Mouse (Mus musculus) cerebellum, adult 9-10 months (tissue): ENCODE measurements around the gene Mtmr1.
"Not testable (repeated sequence)": the region's sequence is repeated elsewhere in the genome, so short reads cannot be mapped to it uniquely, and the experiment has no call there.

Experiments used
- DNase-seq: peaks from one replicate; pipeline ENCODE4 v3.0.0; 2022

Gene Mtmr1

GRCm38 (mm10) chrX:71364554-71364991, at the start of gene Mtmr1:
TSS of gene Mtmr1 (plus strand) at chrX:71364760.
- DNase-seq: peak; percentile 81

GRCm38 (mm10) chrX:71352033-71352432, 12.5 kb upstream of the Mtmr1 start:
- DNase-seq: no peak

GRCm38 (mm10) chrX:71355331-71355730, 9.2 kb upstream of the Mtmr1 start:
- no peak for DNase-seq

GRCm38 (mm10) chrX:71361793-71362192, 2.8 kb upstream of the Mtmr1 start:
- DNase-seq: not testable (repeated sequence)

- peak; percentile 23 for DNase-seq
Observed at GRCm38 (mm10) chrX:71364062-71364461, 498 bp upstream of the Mtmr1 start.

GRCm38 (mm10) chrX:71365011-71365410, 451 bp downstream of the Mtmr1 start:
- DNase-seq: peak; percentile 64

GRCm38 (mm10) chrX:71365510-71365909, 950 bp downstream of the Mtmr1 start:
- no peak for DNase-seq

GRCm38 (mm10) chrX:71366973-71367372, 2.4 kb downstream of the Mtmr1 start:
- DNase-seq: no peak

GRCm38 (mm10) chrX:71376781-71377180, 12.2 kb downstream of the Mtmr1 start:
- no peak for DNase-seq

- DNase-seq: no peak
Observed at GRCm38 (mm10) chrX:71378435-71378834, 13.9 kb downstream of the Mtmr1 start.

GRCm38 (mm10) chrX:71381571-71381970, 17.0 kb downstream of the Mtmr1 start:
- DNase-seq: peak; percentile 45

GRCm38 (mm10) chrX:71396326-71396725, 31.8 kb downstream of the Mtmr1 start:
- DNase-seq: no peak

- no peak for DNase-seq
Observed at GRCm38 (mm10) chrX:71406290-71406689, 41.7 kb downstream of the Mtmr1 start.

- DNase-seq: no peak
Observed at GRCm38 (mm10) chrX:71408386-71408785, 43.8 kb downstream of the Mtmr1 start.

GRCm38 (mm10) chrX:71412776-71413175, 48.2 kb downstream of the Mtmr1 start:
- DNase-seq: no peak

GRCm38 (mm10) chrX:71413616-71414015, 49.1 kb downstream of the Mtmr1 start:
- DNase-seq: no peak

- no peak for DNase-seq
Observed at GRCm38 (mm10) chrX:71424852-71425251, 60.3 kb downstream of the Mtmr1 start.

- DNase-seq: peak; percentile 77
Observed at GRCm38 (mm10) chrX:71425746-71426519, 61.4 kb downstream of the Mtmr1 start.

GRCm38 (mm10) chrX:71427491-71427890, 62.9 kb downstream of the Mtmr1 start:
- DNase-seq: no peak

GRCm38 (mm10) chrX:71430900-71431299, 66.3 kb downstream of the Mtmr1 start:
- no peak for DNase-seq

- no peak for DNase-seq
Observed at GRCm38 (mm10) chrX:71434448-71434847, 69.9 kb downstream of the Mtmr1 start.

GRCm38 (mm10) chrX:71434860-71435259, 70.3 kb downstream of the Mtmr1 start:
- no peak for DNase-seq

- DNase-seq: no peak
Observed at GRCm38 (mm10) chrX:71435542-71435941, 71.0 kb downstream of the Mtmr1 start.

GRCm38 (mm10) chrX:71439473-71439872, 74.9 kb downstream of the Mtmr1 start:
- DNase-seq: no peak

- DNase-seq: no peak
Observed at GRCm38 (mm10) chrX:71442916-71443315, 78.4 kb downstream of the Mtmr1 start.
